Mouse (Mus musculus): ENCODE measurements around the gene Wrap73.

GRCm38 (mm10) chr4:154186002-154186537 is 43.9 kb downstream of the Wrap73 start:
- no peak for TF ChIP-seq CTCF (IDR thresholded peaks at IDR 0.05; ENCODE audit: extremely low read depth, insufficient read length, insufficient replicate concordance, low read depth, low read length)
- TF ChIP-seq POLR2A (IDR thresholded peaks at IDR 0.05; ENCODE audit: low read depth, low read length) = no peak
